Mouse (Mus musculus) spleen, adult 10 weeks (tissue): ENCODE data around the gene Helz. TPM values are rescaled to one million over a fixed set of nuclear protein-coding genes. Genes with fewer than 3 reads are reported as not detected.

Source experiments
- polyA plus RNA-seq: library from polyadenylated mRNA; stranded (reverse); fragments of 350-450 nt; fragmentation: Illumina TruSeq; extraction: RNeasy Lipid Tissue Mini Kit (QIAGEN cat#74804); gene quantifications from one replicate; pipeline ENCODE4 v1.2.3, GENCODE M21; 2015; ENCODE audit warnings: low replicate concordance; ENCODE audit not compliant: insufficient read depth

Gene Helz
- polyA plus RNA-seq = 19.8 TPM

DNA sequence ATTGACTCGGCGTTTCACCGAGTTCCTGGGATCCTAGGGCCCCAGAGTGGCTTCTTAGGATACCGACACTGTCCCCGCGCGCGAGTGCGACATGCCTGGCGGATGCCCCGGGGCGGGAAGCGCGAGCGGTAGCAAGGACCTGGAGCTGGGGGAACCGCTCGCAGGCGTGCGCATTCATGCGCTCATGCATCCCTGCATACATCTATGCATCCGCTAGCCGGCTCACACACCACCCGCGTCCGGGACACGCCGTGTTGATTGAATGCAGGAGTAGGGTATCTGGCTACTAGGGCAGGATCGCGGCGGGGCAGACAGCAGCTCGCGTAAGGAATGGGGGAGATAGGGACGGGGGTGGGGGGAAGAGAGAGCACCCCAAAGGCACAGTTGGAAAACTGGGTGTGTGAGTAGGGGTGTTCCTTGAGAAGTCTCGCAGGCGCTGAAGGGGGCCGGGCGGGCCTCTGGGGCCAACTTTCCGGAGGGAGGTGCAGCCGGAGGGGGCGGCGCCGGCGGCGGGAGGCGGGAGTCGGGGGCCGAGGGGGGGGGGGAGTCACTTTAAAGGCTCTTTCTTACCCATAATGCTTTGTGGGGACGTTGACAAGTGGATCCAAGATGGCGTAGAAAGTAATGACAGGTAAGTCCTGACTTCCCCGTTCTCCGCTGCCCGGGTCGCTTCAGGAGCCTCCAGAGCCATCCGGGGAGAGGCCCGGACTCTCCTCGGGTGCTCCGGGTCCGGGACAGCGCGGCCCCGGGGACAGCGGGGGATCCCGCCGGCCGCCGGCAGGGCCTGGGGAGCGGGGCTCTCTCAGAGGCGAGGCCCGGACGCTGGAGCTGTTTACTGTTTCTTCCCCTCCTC, at the start of gene Helz:
Gene Helz, plus strand, starts transcription at position 580 of the 853 bp plus-strand sequence.

DNA sequence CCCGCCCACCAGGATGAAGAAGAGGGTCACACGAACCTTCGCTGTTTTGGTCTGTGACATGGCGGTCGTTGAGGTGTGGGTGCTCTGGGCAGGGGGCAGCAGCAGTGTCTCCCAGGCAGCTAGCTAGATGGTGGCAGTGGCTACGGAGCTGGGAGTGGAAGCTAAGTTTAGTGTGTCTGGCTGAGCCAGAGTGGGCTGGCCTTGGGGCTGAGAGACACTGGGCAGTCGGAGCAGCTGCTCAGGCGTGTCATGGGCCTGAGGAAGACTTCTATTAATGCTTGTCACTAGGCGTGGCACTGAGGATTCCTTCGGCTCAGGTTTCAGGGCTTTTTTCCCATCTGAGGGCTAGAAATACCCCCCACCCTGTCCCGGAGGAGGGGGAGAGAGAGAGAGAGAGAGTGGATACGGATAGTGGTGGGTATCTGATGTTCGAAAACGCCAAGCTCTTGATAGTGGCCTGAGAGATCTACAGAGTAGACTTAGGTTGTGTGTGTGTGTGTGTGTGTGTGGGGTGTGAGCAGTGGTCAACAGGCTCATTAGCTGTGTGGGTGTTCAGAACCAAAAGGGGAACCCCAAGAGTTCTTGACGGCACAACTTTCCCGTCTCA, 168.7 kb downstream of the Helz start, which contains the start of gene Cacng1:
Gene Cacng1, minus strand, starts transcription at position 191 of the 607 bp plus-strand sequence.

Other genes starting within 250 kb of the Helz start
- 33.8 TPM for gene Pitpnc1, start 77.2 kb upstream of the Helz start, polyA plus RNA-seq
- 99.6 TPM for gene Psmd12, start 68.4 kb upstream of the Helz start, polyA plus RNA-seq
- gene Cacng1, start 168.6 kb downstream of the Helz start, polyA plus RNA-seq = not detected
- gene Cacng4, start 246.6 kb downstream of the Helz start, polyA plus RNA-seq = 0.36 TPM